Mouse (Mus musculus) ES-E14 (cell line): ENCODE data around the gene Dcp1a. TPM values are rescaled to one million over a fixed set of nuclear protein-coding genes. Genes with fewer than 3 reads are reported as not detected.
A peak's percentile ranks its signal among the peaks of the same experiment; 100 is the strongest.

Source experiments
- DNase-seq: peaks from one replicate; pipeline ENCODE4 v3.0.0-alpha.2; 2013; ENCODE audit warnings: low read depth, low spot score
- H3K27ac ChIP-seq: 2 replicates; pipeline ENCODE4 v1.5.1; 2012; ENCODE audit warnings: low read depth, mild to moderate bottlenecking, low read length, moderate library complexity, mixed read lengths; ENCODE audit not compliant: poor library complexity, insufficient read depth, severe bottlenecking
- H3K36me3 ChIP-seq: 2 replicates; pipeline ENCODE4 v1.6.1; 2012; ENCODE audit warnings: mild to moderate bottlenecking, low read length, moderate library complexity, mixed read lengths; ENCODE audit not compliant: control insufficient read depth, poor library complexity, insufficient read depth, severe bottlenecking
- H3K4me1 ChIP-seq, 2 experiments: fragments of 150-350 bp in 1 of 2; sonication (generic) in 1 of 2; 2 replicates each; pipeline ENCODE4 v1.6.1; 2012; ENCODE audit warnings: low read length in 2 of 2, mild to moderate bottlenecking in 1 of 2, mixed read lengths in 1 of 2; ENCODE audit not compliant: control insufficient read depth in 2 of 2, insufficient read depth in 2 of 2, poor library complexity in 1 of 2
- H3K4me3 ChIP-seq, 2 experiments: fragments of 150-350 bp in 1 of 2; sonication (generic) in 1 of 2; 2 replicates each; pipeline ENCODE4 v1.5.1; 2012; ENCODE audit warnings: low read length in 2 of 2, low read depth in 1 of 2, mild to moderate bottlenecking in 1 of 2, mixed read lengths in 1 of 2; ENCODE audit not compliant: insufficient read depth in 1 of 2, poor library complexity in 1 of 2, severe bottlenecking in 1 of 2
- H3K9ac ChIP-seq: 2 replicates; pipeline ENCODE4 v1.6.1; 2012; ENCODE audit warnings: low read depth, mild to moderate bottlenecking, low read length, mixed read lengths; ENCODE audit not compliant: poor library complexity, insufficient read depth, severe bottlenecking
- H3K9me3 ChIP-seq: fragments of 150-350 bp; sonication (generic); 2 replicates; pipeline ENCODE4 v1.6.1; 2012; ENCODE audit warnings: low read depth, mild to moderate bottlenecking, low read length; ENCODE audit not compliant: control insufficient read depth, insufficient read depth
- CHD2 ChIP-seq: IDR thresholded peaks from 2 replicates; pipeline ENCODE4 v1.6.1; 2014; ENCODE audit warnings: mild to moderate bottlenecking, low read depth, low read length, inconsistent platforms
- HCFC1 ChIP-seq: IDR thresholded peaks from 2 replicates; pipeline ENCODE4 v1.6.1; 2012; ENCODE audit warnings: low read length, inconsistent platforms, borderline replicate concordance; ENCODE audit not compliant: insufficient read depth
- MAFK ChIP-seq: IDR thresholded peaks from 2 replicates; pipeline ENCODE4 v1.6.1; 2014; ENCODE audit warnings: mild to moderate bottlenecking, low read depth, low read length, inconsistent platforms; ENCODE audit not compliant: insufficient read depth
- ZC3H11A ChIP-seq: IDR thresholded peaks from 2 replicates; pipeline ENCODE4 v1.6.1; 2012; ENCODE audit warnings: low read depth, mild to moderate bottlenecking, inconsistent platforms, low read length, borderline replicate concordance
- ZNF384 ChIP-seq: IDR thresholded peaks from 2 replicates; pipeline ENCODE4 v1.6.1; 2012; ENCODE audit warnings: low read depth, low read length, inconsistent platforms
- in situ Hi-C, 2 experiments: fragments of 600-800 bp; cut with MboI; formaldehyde crosslinking; loops; one replicate each; pipeline ENCODE4 v1.15.1; 2025; ENCODE audit warnings: low sequenced_read_pairs in 2 of 2, inconsistent platforms in 1 of 2; ENCODE audit not compliant: unreplicated experiment in 2 of 2
- total RNA-seq: library from RNA; depleted of rRNA; stranded (reverse); fragments of 300-350 nt; gene quantifications from 2 replicates; pipeline ENCODE4 v1.2.3, GENCODE M21; 2012

The Dcp1a gene
- total RNA-seq, 1 experiment = 27.8 TPM

GRCm38 (mm10) chr14:30519323-30519722 lies 40.0 kb downstream of the Dcp1a start:
- no peak for DNase-seq
- Histone ChIP-seq H3K36me3 (peaks cover 32% of the 10 kb centered on the region), H3K4me1 (no peaks in the 10 kb centered on the region), H3K9me3 (no peaks in the 10 kb centered on the region), H3K27ac (no peak overlapping the region), H3K9ac (no peak overlapping the region), H3K4me3 (no peak overlapping the region)
- TF ChIP-seq ZNF384 = no peak
- no peak for TF ChIP-seq CHD2
- TF ChIP-seq ZC3H11A = no peak
- no peak for TF ChIP-seq HCFC1
- no peak for TF ChIP-seq MAFK
- in situ Hi-C loops = loop anchor here in 1 of 2 experiments (25.0 kb wide), 1 partner anchor 107 kb away; no protein-coding TSS in a partner anchor

- H3K9me3 ChIP-seq = no peaks in the 10 kb centered on the region
- no peak overlapping the region for H3K27ac ChIP-seq
- H3K36me3 ChIP-seq = peaks cover 33% of the 10 kb centered on the region
- no peak overlapping the region for H3K4me3 ChIP-seq
- no peak overlapping the region for H3K9ac ChIP-seq
- TF ChIP-seq ZNF384 (no peak), HCFC1 (no peak), MAFK (no peak), CHD2 (no peak), ZC3H11A (no peak)
- in situ Hi-C loops = loop anchor here in 1 of 2 experiments (25.0 kb wide), 1 partner anchor 111 kb away; no protein-coding TSS in a partner anchor
- DNase-seq = no peak
- 0 out of 4 replicates have a peak, but pooled peaks cover 0 to 3% of the 10 kb centered on the region in 2 experiments for H3K4me1 ChIP-seq
Observed at GRCm38 (mm10) chr14:30523356-30523755, 44.0 kb downstream of the Dcp1a start.

DNA sequence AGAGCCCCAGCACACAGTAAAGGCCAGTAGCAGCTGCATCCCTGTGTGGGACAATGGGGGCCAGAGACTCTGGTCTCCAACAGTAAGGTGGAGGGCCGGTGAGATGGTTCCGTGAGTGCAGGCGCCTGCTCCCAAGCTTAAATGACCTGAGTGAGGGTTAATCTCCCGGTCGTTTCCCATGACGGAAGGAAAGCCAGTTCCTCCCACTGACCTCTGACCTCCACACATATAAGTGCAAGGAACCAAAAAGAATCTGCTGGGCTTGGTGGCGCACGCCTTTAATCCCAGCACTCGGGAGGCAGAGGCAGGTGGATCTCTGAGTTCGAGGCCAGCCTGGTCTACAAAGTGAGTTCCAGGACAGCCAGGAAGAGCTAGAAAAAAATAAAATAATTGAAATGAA lies 49.1 kb downstream of the Dcp1a start:
- Histone ChIP-seq H3K36me3 (peaks cover 5% of the 10 kb centered on the region), H3K27ac (no peak overlapping the region; the same call in 1 of the 2 replicates), H3K9me3 (no peaks in the 10 kb centered on the region), H3K9ac (no peak overlapping the region), H3K4me1 (peaks cover 6 to 19% of the 10 kb centered on the region in 2 experiments), H3K4me3 (no peak overlapping the region)
- in situ Hi-C loops = no loop called here
- no peak for DNase-seq
- TF ChIP-seq ZC3H11A = no peak
- TF ChIP-seq MAFK = no peak
- no peak for TF ChIP-seq CHD2
- no peak for TF ChIP-seq ZNF384
- TF ChIP-seq HCFC1 = no peak

- Histone ChIP-seq H3K4me1 (peaks cover 6 to 19% of the 10 kb centered on the region in 2 experiments), H3K36me3 (peaks cover 4% of the 10 kb centered on the region; the same call in 1 of the 2 replicates), H3K4me3 (peak overlapping the region in 1 of 2 experiments; percentile 27; a peak in 1 of 4 replicates), H3K9ac (peak overlapping the region; percentile 2; the same call in 1 of the 2 replicates), H3K27ac (peak overlapping the region; percentile 75), H3K9me3 (no peaks in the 10 kb centered on the region)
- DNase-seq = no peak
- no peak for TF ChIP-seq ZC3H11A
- no peak for TF ChIP-seq ZNF384
- TF ChIP-seq MAFK = no peak
- TF ChIP-seq CHD2 = no peak
- TF ChIP-seq HCFC1 = no peak
- in situ Hi-C loops = no loop called here
Observed at GRCm38 (mm10) chr14:30528961-30529360, 49.6 kb downstream of the Dcp1a start.

DNA sequence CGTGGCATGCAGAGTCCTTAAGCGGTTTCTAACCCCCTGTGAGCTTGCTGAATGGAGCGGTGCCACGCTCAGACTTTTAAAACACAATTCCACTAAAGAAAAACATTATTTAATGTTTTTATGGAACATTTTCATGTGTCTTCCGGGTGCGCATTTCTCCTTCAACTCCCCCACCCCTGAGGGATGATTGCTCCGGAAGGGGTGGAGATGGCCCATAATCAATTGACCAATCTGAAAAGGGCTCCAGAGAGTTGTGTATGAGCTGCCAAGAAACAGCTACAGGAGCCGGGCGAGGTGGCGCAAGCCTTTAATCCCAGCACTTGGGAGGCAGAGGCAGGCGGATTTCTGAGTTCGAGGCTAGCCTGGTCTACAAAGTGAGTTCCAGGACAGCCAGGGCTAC lies 50.1 kb downstream of the Dcp1a start:
- H3K36me3 ChIP-seq = peaks cover 4% of the 10 kb centered on the region; the same call in 1 of the 2 replicates
- in situ Hi-C loops = no loop called here
- peak overlapping the region; percentile 2; the same call in 1 of the 2 replicates for H3K9ac ChIP-seq
- DNase-seq = no peak
- H3K27ac ChIP-seq = peak overlapping the region; percentile 75
- no peaks in the 10 kb centered on the region for H3K9me3 ChIP-seq
- TF ChIP-seq HCFC1 = no peak
- TF ChIP-seq MAFK = no peak
- no peak for TF ChIP-seq ZNF384
- TF ChIP-seq ZC3H11A = no peak
- peak overlapping the region in 1 of 2 experiments; percentile 27; a peak in 1 of 4 replicates for H3K4me3 ChIP-seq
- H3K4me1 ChIP-seq = peaks cover 6 to 19% of the 10 kb centered on the region in 2 experiments
